Mouse (Mus musculus): ENCODE data around the gene Wdr82. TPM values are rescaled to one million over a fixed set of nuclear protein-coding genes. Genes with fewer than 3 reads are reported as not detected.
A peak's percentile ranks its signal among the peaks of the same experiment; 100 is the strongest.

Gene Wdr82
- polyA plus RNA-seq, 1 experiment from 2014 or later, result 16.9 TPM

DNA sequence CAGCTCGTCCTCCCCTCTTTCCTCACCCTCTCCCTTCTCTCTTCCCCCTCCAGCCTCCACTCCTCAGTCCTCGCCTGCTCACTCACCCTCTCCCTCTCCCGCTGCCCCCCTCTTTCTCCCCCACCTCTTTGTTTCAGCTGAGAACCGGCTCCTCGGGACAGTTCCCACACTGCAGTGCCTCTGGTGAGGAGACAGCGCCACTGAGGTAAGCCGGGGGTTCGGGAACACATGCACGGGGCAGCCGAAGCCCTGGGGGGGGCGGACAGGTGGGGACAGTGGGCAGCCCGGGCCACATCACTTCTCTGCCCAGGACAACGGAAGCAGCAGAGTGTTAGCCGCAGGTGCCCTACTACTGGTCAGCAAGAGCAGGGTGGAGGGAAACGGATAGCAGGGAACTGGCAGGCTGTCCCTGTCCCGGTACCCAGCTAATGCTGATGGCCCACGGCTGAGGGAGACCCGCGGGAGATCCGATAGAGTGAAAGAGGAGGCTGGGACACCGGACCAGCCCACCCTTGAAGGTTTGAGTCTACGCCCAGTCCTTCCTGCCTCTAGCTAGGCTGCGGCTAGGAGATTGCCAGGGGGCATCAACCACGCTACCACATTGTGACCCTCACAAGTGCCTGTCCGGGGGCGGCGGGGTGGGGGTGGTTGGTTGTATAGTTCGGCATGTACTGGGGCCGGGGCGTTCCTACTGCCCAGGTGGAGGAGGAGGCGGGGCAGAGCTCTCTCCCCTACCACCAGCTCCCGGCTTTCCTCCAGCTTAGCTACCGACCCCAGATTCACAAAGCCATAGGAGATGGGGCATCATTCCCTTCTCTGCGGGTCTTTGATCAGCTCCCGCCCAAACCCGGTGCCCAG lies 22.0 kb upstream of the Wdr82 start:
- Histone ChIP-seq H3K4me1 (replicated peaks; ENCODE audit: insufficient read depth, low read length) (peaks cover 3% of the 10 kb centered on the region; the same call in 1 of the 2 replicates), H3K27ac (no peak overlapping the region), H3K27me3 (ENCODE audit: insufficient read depth, low read length) (peaks cover 13% of the 10 kb centered on the region; the same call in 1 of the 2 replicates), H3K36me3 (ENCODE audit: insufficient read depth, low read length) (no peaks in the 10 kb centered on the region), H3K9ac (ENCODE audit: low read depth, low read length) (0 out of 2 replicates have a peak overlapping the region, but pooled peaks have one; percentile 32), H3K4me3 (replicated peaks; ENCODE audit: low read depth, low read length) (peak overlapping the region; percentile 33), H3K4me2 (ENCODE audit: low read length) (peak overlapping the region; percentile 66), H3K9me3 (replicated peaks; ENCODE audit: low read length) (no peaks in the 10 kb centered on the region)
- WGBS, result under 1% methylated on average over 36 of the region's 36 CpGs
- no peak for TF ChIP-seq CTCF (IDR thresholded peaks at IDR 0.05; ENCODE audit: low read depth)
- ATAC-seq (replicated peaks; ENCODE audit: low FRiP score, low read depth), result peak; percentile 55
- peak; percentile 27 for DNase-seq (ENCODE audit: low spot score)

DNA sequence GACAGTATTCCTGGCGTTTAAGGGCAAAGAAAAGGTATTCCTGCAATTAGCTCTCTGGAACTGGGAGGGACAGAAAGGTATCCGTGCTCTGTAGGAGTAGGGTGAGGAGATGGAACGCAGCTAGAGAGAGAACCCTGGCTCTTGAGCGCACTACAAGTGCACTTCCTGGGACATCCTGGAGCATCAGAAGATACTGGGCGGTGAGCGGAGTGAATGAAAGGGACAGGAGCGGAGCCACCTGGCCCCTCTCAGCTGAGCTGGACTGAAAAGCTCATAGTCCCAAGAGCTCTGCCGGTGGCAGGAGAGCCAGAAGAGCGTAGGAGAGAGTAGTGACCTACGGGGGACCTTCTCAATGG lies 21.4 kb upstream of the Wdr82 start:
- TF ChIP-seq CTCF (IDR thresholded peaks at IDR 0.05; ENCODE audit: low read depth), result no peak
- no peaks in the 10 kb centered on the region for H3K36me3 ChIP-seq (ENCODE audit: insufficient read depth, low read length)
- ATAC-seq (replicated peaks; ENCODE audit: low FRiP score, low read depth) (no peak), DNase-seq (ENCODE audit: low spot score) (no peak)
- no peaks in the 10 kb centered on the region for H3K9me3 ChIP-seq (replicated peaks; ENCODE audit: low read length)
- H3K9ac ChIP-seq (ENCODE audit: low read depth, low read length), result no peak overlapping the region
- peak overlapping the region; percentile 66 for H3K4me2 ChIP-seq (ENCODE audit: low read length)
- peak overlapping the region; percentile 33; the same call in 1 of the 2 replicates for H3K4me3 ChIP-seq (replicated peaks; ENCODE audit: low read depth, low read length)
- H3K27ac ChIP-seq, result no peak overlapping the region
- peaks cover 3% of the 10 kb centered on the region; the same call in 1 of the 2 replicates for H3K4me1 ChIP-seq (replicated peaks; ENCODE audit: insufficient read depth, low read length)
- peaks cover 13% of the 10 kb centered on the region; the same call in 1 of the 2 replicates for H3K27me3 ChIP-seq (ENCODE audit: insufficient read depth, low read length)
- 22% methylated on average over 10 of the region's 10 CpGs for WGBS

DNA sequence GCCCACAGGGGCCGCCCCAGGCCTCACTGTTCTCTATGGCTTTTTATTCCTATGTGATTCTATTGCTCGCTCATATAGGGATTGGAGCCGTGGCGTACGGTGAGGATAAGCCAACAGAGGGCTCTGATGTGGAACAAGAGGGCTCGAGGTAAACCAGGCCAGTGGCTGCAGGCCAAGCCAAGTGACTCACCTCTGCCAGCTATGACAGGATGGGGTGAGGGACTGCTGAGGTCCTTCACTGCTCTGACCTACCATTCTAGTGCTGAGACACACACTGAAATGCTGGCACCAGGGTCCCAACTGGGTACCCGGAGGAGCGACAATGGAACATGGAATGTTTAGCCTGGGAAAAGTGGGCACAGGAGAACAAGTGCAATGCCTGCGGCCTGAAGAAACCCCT lies 16.6 kb upstream of the Wdr82 start:
- WGBS, result 81% methylated on average over 9 of the region's 9 CpGs
- DNase-seq (ENCODE audit: low spot score), result no peak

DNA sequence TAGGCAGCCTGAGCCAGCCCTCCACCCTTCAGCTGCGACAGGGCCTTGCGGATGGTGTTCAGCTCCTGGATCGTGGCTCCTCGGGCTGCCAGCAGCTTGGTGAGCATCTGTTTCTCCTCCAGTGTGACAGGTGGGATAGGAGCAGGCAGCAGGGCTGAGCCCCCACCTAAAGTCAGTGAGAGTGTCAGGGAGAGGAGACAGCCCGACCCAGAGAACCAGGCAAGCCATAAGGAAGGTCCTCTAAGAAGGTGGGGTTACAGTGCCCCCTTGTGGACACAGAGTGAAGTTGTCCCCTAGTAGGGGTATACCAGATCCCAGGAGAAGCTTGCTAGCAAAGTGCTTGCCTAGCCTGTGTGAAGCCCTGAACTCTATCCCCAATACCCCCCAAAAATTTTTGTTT lies 14.3 kb upstream of the Wdr82 start:
- no peak overlapping the region for H3K9ac ChIP-seq (ENCODE audit: low read depth, low read length)
- 62% methylated on average over 5 of the region's 5 CpGs for WGBS
- no peak overlapping the region for H3K4me2 ChIP-seq (ENCODE audit: low read length)
- H3K9me3 ChIP-seq (replicated peaks; ENCODE audit: low read length), result no peaks in the 10 kb centered on the region
- H3K4me3 ChIP-seq (replicated peaks; ENCODE audit: low read depth, low read length), result no peak overlapping the region
- no peak overlapping the region for H3K27ac ChIP-seq
- ATAC-seq (replicated peaks; ENCODE audit: low FRiP score, low read depth) (0 out of 2 replicates have a peak, but pooled peaks have one; percentile 9), DNase-seq (ENCODE audit: low spot score) (peak; percentile 72)
- no peaks in the 10 kb centered on the region for H3K36me3 ChIP-seq (ENCODE audit: insufficient read depth, low read length)
- H3K27me3 ChIP-seq (ENCODE audit: insufficient read depth, low read length), result no peaks in the 10 kb centered on the region
- peak; percentile 76 for TF ChIP-seq CTCF (IDR thresholded peaks at IDR 0.05; ENCODE audit: low read depth)
- H3K4me1 ChIP-seq (replicated peaks; ENCODE audit: insufficient read depth, low read length), result no peaks in the 10 kb centered on the region; the same call in 1 of the 2 replicates

More for the DNA sequence above, 16.6 kb upstream of the Wdr82 start:
- Histone ChIP-seq H3K9ac (ENCODE audit: low read depth, low read length) (no peak overlapping the region), H3K27me3 (ENCODE audit: insufficient read depth, low read length) (peaks cover 9% of the 10 kb centered on the region; the same call in 1 of the 2 replicates), H3K36me3 (ENCODE audit: insufficient read depth, low read length) (no peaks in the 10 kb centered on the region), H3K9me3 (replicated peaks; ENCODE audit: low read length) (no peaks in the 10 kb centered on the region), H3K4me3 (replicated peaks; ENCODE audit: low read depth, low read length) (no peak overlapping the region), H3K4me1 (replicated peaks; ENCODE audit: insufficient read depth, low read length) (no peaks in the 10 kb centered on the region; the same call in 1 of the 2 replicates), H3K27ac (no peak overlapping the region), H3K4me2 (ENCODE audit: low read length) (no peak overlapping the region)
- no peak for ATAC-seq (replicated peaks; ENCODE audit: low FRiP score, low read depth)
- TF ChIP-seq CTCF (IDR thresholded peaks at IDR 0.05; ENCODE audit: low read depth), result no peak

DNA sequence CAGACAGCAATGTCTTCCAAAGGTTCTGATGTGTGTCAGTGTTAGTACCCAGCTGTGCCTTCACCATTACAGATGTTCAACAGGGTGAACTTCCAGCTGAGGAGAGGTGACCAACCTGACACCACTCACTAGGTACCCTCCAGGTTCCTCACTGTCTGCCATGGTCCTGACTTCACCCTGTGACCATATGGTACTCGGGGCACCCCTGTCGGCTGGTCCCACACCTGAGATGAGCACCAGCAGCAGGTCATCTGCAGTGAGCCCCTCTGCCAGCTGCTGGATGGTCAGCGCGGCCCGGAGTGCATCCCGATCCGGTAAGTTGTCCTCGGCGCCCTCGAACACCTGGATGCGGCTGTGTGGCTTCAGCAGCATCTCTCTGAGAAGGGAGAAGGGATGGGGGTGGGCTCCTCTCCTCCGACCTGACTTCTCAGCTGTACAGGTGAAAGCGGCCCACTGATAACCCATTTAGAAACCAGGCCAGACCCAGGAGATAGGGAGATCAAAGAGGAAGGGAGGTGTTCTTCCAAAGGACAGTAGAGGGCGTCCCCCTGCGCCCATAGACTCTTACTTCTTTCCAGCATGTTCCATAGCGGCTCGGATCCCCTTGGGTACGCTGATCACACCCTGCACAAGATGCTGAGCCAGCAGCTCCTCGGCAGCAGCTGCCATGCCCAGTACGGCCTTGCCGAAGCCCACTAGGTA lies 13.7 kb upstream of the Wdr82 start:
- Histone ChIP-seq H3K9ac (ENCODE audit: low read depth, low read length) (0 out of 2 replicates have a peak overlapping the region, but pooled peaks have one; percentile 40), H3K4me1 (replicated peaks; ENCODE audit: insufficient read depth, low read length) (no peaks in the 10 kb centered on the region; the same call in 1 of the 2 replicates), H3K9me3 (replicated peaks; ENCODE audit: low read length) (no peaks in the 10 kb centered on the region), H3K27me3 (ENCODE audit: insufficient read depth, low read length) (no peaks in the 10 kb centered on the region), H3K27ac (peak overlapping the region; percentile 77), H3K4me3 (replicated peaks; ENCODE audit: low read depth, low read length) (no peak overlapping the region), H3K4me2 (ENCODE audit: low read length) (peak overlapping the region; percentile 27; the same call in 1 of the 2 replicates), H3K36me3 (ENCODE audit: insufficient read depth, low read length) (no peaks in the 10 kb centered on the region)
- ATAC-seq (replicated peaks; ENCODE audit: low FRiP score, low read depth) (0 out of 2 replicates have a peak, but pooled peaks have one; percentile 1), DNase-seq (ENCODE audit: low spot score) (no peak)
- WGBS, result 84% methylated on average over 21 of the region's 21 CpGs
- TF ChIP-seq CTCF (IDR thresholded peaks at IDR 0.05; ENCODE audit: low read depth), result peak; percentile 27; the same call in 1 of the 2 replicates

DNA sequence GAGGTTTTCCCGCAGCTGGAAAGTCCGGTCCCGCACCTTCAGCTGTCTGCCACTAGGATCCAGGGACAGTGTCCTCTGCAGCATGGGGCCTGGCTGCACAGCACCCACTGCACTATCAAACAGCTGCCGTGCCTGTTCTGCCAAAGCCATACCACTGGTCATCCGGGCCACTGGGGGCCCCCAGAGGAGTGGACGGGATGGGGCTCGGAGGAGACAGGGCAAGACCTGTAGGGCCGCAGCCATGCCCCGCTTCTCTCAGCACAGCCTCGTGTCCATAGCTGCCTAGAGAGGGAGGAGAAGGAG lies 13.2 kb upstream of the Wdr82 start:
- Histone ChIP-seq H3K27me3 (ENCODE audit: insufficient read depth, low read length) (no peaks in the 10 kb centered on the region), H3K9ac (ENCODE audit: low read depth, low read length) (0 out of 2 replicates have a peak overlapping the region, but pooled peaks have one; percentile 40), H3K4me2 (ENCODE audit: low read length) (peak overlapping the region; percentile 27; the same call in 1 of the 2 replicates), H3K4me1 (replicated peaks; ENCODE audit: insufficient read depth, low read length) (no peaks in the 10 kb centered on the region; the same call in 1 of the 2 replicates), H3K9me3 (replicated peaks; ENCODE audit: low read length) (no peaks in the 10 kb centered on the region), H3K4me3 (replicated peaks; ENCODE audit: low read depth, low read length) (no peak overlapping the region), H3K36me3 (ENCODE audit: insufficient read depth, low read length) (no peaks in the 10 kb centered on the region), H3K27ac (peak overlapping the region; percentile 77)
- TF ChIP-seq CTCF (IDR thresholded peaks at IDR 0.05; ENCODE audit: low read depth), result no peak; the same call in 1 of the 2 replicates
- 87% methylated on average over 10 of the region's 10 CpGs for WGBS
- ATAC-seq (replicated peaks; ENCODE audit: low FRiP score, low read depth), result 0 out of 2 replicates have a peak, but pooled peaks have one; percentile 1
- DNase-seq (ENCODE audit: low spot score), result no peak
